Mouse (Mus musculus) liver, adult (tissue): ENCODE measurements around the gene Mgat3.

Source experiments
- GATA4 ChIP-seq: IDR thresholded peaks from 2 replicates; pipeline ENCODE4 v1.6.1; 2014; ENCODE audit warnings: mild to moderate bottlenecking, low read length; ENCODE audit not compliant: insufficient replicate concordance

The Mgat3 gene

GRCm38 (mm10) chr15:80191585-80192245, 18.2 kb downstream of the Mgat3 start:
- no peak for TF ChIP-seq GATA4

GRCm38 (mm10) chr15:80192246-80192585, 18.7 kb downstream of the Mgat3 start:
- no peak for TF ChIP-seq GATA4

- TF ChIP-seq GATA4, result no peak
Measured at GRCm38 (mm10) chr15:80192847-80193246, 19.3 kb downstream of the Mgat3 start.

GRCm38 (mm10) chr15:80199556-80199955, 26.0 kb downstream of the Mgat3 start:
- no peak for TF ChIP-seq GATA4

GRCm38 (mm10) chr15:80202111-80202775, 28.7 kb downstream of the Mgat3 start:
- no peak for TF ChIP-seq GATA4

- TF ChIP-seq GATA4, result no peak
Measured at GRCm38 (mm10) chr15:80203406-80203805, 29.9 kb downstream of the Mgat3 start.

- no peak for TF ChIP-seq GATA4
Measured at GRCm38 (mm10) chr15:80206057-80206565, 32.6 kb downstream of the Mgat3 start.

- no peak for TF ChIP-seq GATA4
Measured at GRCm38 (mm10) chr15:80208446-80208845, 34.9 kb downstream of the Mgat3 start.

GRCm38 (mm10) chr15:80213688-80214087, 40.2 kb downstream of the Mgat3 start:
- TF ChIP-seq GATA4, result no peak

GRCm38 (mm10) chr15:80215716-80216479, 42.4 kb downstream of the Mgat3 start:
- TF ChIP-seq GATA4, result no peak

- TF ChIP-seq GATA4, result no peak
Measured at GRCm38 (mm10) chr15:80216480-80216820, 42.9 kb downstream of the Mgat3 start.

- no peak for TF ChIP-seq GATA4
Measured at GRCm38 (mm10) chr15:80217476-80217875, 44.0 kb downstream of the Mgat3 start.

- TF ChIP-seq GATA4, result no peak
Measured at GRCm38 (mm10) chr15:80219211-80219610, 45.7 kb downstream of the Mgat3 start.

GRCm38 (mm10) chr15:80219705-80220657, 46.5 kb downstream of the Mgat3 start:
- TF ChIP-seq GATA4, result no peak

- no peak for TF ChIP-seq GATA4
Measured at GRCm38 (mm10) chr15:80221031-80221430, 47.5 kb downstream of the Mgat3 start.
